Mouse (Mus musculus): ENCODE data around the gene 1700025G04Rik.

- TF ChIP-seq CTCF (conservative IDR thresholded peaks at IDR 0.05; ENCODE audit: low read length) (no peak), NANOG (IDR thresholded peaks at IDR 0.05; ENCODE audit: borderline replicate concordance, low read length) (no peak), POU5F1 (IDR thresholded peaks at IDR 0.05; ENCODE audit: borderline replicate concordance, low read length) (no peak)
Measured at GRCm38 (mm10) chr1:152018322-152018721, 71.6 kb downstream of the 1700025G04Rik start.
